8 mouse cellular contexts compared by ENCODE assay signal in the genomic region with DNA sequence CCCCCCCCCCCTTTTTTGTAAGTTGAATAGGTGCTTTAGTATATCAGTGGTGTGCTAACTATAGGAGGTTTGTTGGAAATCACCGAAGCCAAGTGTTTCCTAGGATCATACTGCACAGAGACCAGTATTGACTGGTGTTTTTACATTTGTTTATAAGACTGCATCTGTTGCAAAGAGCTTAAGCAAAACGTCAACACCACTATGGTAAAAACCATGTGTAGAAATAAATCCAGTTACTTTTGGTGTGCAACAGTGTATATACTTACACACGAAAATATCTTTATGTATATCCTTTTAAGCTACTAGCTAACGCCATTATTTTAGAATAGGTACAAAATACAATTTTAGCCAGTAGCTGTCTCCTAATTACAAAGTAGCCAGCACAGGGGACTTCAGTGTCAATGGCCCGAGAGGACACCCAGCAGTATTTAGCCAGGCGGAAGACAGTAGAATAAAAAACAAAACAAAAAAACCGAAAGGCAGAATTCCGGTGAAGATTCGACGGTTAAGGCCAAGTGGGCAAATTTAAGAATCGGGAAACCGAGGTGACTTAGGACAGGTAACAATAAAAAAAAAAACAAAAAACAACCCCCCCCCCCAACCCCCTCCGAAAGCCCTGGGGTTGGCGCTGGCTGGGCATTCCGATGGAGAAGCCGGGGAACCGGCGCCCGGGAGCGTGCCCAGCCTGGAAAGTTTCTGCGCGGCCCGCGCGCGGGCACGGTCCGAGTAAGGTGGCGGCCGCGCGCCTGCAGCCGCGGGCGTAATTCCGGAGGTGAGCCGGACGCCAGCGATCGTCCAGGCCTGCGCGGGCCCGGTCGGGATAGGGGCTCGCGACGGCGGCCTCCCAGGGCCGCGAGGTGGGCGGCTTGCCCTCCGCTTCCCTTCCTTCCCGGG. TPM values are rescaled to one million over a fixed set of nuclear protein-coding genes. Genes with fewer than 3 reads are reported as not detected.
DNase-seq lines count a peak whose midpoint lies in the region; ATAC-seq and TF ChIP-seq lines count a peak whose summit lies in the region.

No protein-coding gene starts in this region.

- peak overlapping the region; percentile 52 for H3K4me2 ChIP-seq in heart, postnatal 0 days (ENCODE audit: low read depth, low read length)
- peak overlapping the region; percentile 55 for H3K4me2 ChIP-seq in neural tube, embryonic 12.5 days (replicated peaks)

- H3K27me3 ChIP-seq in heart, postnatal 0 days (ENCODE audit: control insufficient read depth, insufficient read depth, low read length) = no peaks in the 10 kb centered on the region
- H3K27me3 ChIP-seq in neural tube, embryonic 12.5 days (replicated peaks) = no peaks in the 10 kb centered on the region

- WGBS in heart, postnatal 0 days = 1% methylated on average over 42 of the region's 53 CpGs
- 2% methylated on average over 52 of the region's 53 CpGs for WGBS in neural tube, embryonic 12.5 days

- H3K4me3 ChIP-seq in heart, postnatal 0 days (ENCODE audit: low read depth, low read length) = peak overlapping the region; percentile 95
- peak overlapping the region; percentile 99 for H3K4me3 ChIP-seq in neural tube, embryonic 12.5 days

- H3K27ac ChIP-seq in heart, postnatal 0 days (ENCODE audit: low read depth) = peak overlapping the region; percentile 100
- H3K27ac ChIP-seq in neural tube, embryonic 12.5 days = peak overlapping the region; percentile 100

- peaks cover 15% of the 10 kb centered on the region for H3K4me1 ChIP-seq in heart, postnatal 0 days (ENCODE audit: control insufficient read depth, insufficient read depth)
- peaks cover 18% of the 10 kb centered on the region for H3K4me1 ChIP-seq in neural tube, embryonic 12.5 days

- peak; percentile 68 for DNase-seq in left cerebral cortex, adult 11 months (ENCODE audit: low spot score)
- DNase-seq in left cerebral cortex, postnatal 36 days (ENCODE audit: low spot score in 2 of 2) = no peak
- DNase-seq in Muller cell, postnatal 12 days (ENCODE audit: inconsistent ontology term) = peak; percentile 92
- peak; percentile 26 for DNase-seq in embryo, embryonic 10.5 days (ENCODE audit: low spot score)
- peak; percentile 83 for DNase-seq in heart, postnatal 0 days (ENCODE audit: low spot score)
- peak; percentile 87 for DNase-seq in liver
- DNase-seq in spleen, postnatal 36 days (ENCODE audit: low spot score in 2 of 2) = no peak

- H3K9me3 ChIP-seq in heart, postnatal 0 days (replicated peaks; ENCODE audit: control insufficient read depth, low read length) = no peaks in the 10 kb centered on the region
- H3K9me3 ChIP-seq in neural tube, embryonic 12.5 days = no peaks in the 10 kb centered on the region

- peak overlapping the region; percentile 75 for H3K9ac ChIP-seq in heart, postnatal 0 days (replicated peaks; ENCODE audit: low read depth, low read length)
- peak overlapping the region; percentile 74 for H3K9ac ChIP-seq in neural tube, embryonic 12.5 days

- ATAC-seq in heart, postnatal 0 days (ENCODE audit: insufficient read depth, low read depth) = peak; percentile 79
- ATAC-seq in neural tube, embryonic 12.5 days (ENCODE audit: low FRiP score, low read depth) = peak; percentile 87

- TF ChIP-seq CTCF in heart, postnatal 0 days (IDR thresholded peaks at IDR 0.05; ENCODE audit: low read depth) = no peak

- intact Hi-C loops in left cerebral cortex, postnatal 36 days (cut with DNase I) = loop anchor here (1.0 kb wide), 1 partner anchor 42 kb away; the partner anchor contains the start of gene Vps26c

- H3K36me3 ChIP-seq in heart, postnatal 0 days (replicated peaks; ENCODE audit: control insufficient read depth, insufficient read depth, low read length) = no peaks in the 10 kb centered on the region
- no peaks in the 10 kb centered on the region for H3K36me3 ChIP-seq in neural tube, embryonic 12.5 days

- TF ChIP-seq EP300 in heart, postnatal 0 days (IDR thresholded peaks at IDR 0.05; ENCODE audit: low read depth) = no peak

RNA-seq across cellular contexts. Expression of gene Dyrk1a, which starts 1.2 kb away (rescaled TPM):
- 10 to 100 TPM; 92.3 to 97.4 TPM for total RNA-seq in left cerebral cortex, postnatal 36 days (2021)
- total RNA-seq in heart, postnatal 0 days (2014; rRNA removed; ENCODE audit: low replicate concordance) = 55.2 and 90.3 TPM in 2 replicates
- 6.9 and 7.7 TPM in 2 replicates for polyA plus RNA-seq in heart, postnatal 0 days (2015; fragmentation: Nextera tagmentation; extraction: Ambion mirVana)
- polyA plus RNA-seq in neural tube, embryonic 12.5 days (2016; fragmentation: Nextera tagmentation; extraction: Ambion mirVana) = 10.0 and 11.8 TPM in 2 replicates

RNA-seq across cellular contexts. Expression of gene Vps26c, which starts 42.0 kb away (rescaled TPM):
- 10 to 100 TPM; 32.0 to 35.0 TPM for total RNA-seq in left cerebral cortex, postnatal 36 days (2021)
- total RNA-seq in heart, postnatal 0 days (2014; rRNA removed; ENCODE audit: low replicate concordance) = 39.7 and 55.8 TPM in 2 replicates
- polyA plus RNA-seq in heart, postnatal 0 days (2015; fragmentation: Nextera tagmentation; extraction: Ambion mirVana) = 35.6 and 37.2 TPM in 2 replicates
- 65.2 and 69.7 TPM in 2 replicates for polyA plus RNA-seq in neural tube, embryonic 12.5 days (2016; fragmentation: Nextera tagmentation; extraction: Ambion mirVana)

Comparison
In these comparisons a context has a peak if more than half of its experiments do, and no peak if none do; other contexts are left out.
1. DNase-seq: peak in left cerebral cortex, adult 11 months (single experiment), Muller cell, postnatal 12 days (single experiment), embryo, embryonic 10.5 days (single experiment), heart, postnatal 0 days (single experiment) and liver (single experiment); none in left cerebral cortex, postnatal 36 days (0 of 2) and spleen, postnatal 36 days (0 of 2).